Mouse (Mus musculus): ENCODE measurements around the gene Bcat1. TPM values are rescaled to one million over a fixed set of nuclear protein-coding genes. Genes with fewer than 3 reads are reported as not detected.

Bcat1 gene
- polyA plus RNA-seq, 1 experiment from 2014 or later: 1.3 TPM

- Histone ChIP-seq H3K27me3 (no peaks in the 10 kb centered on the region), H3K4me2 (no peak overlapping the region), H3K4me3 (replicated peaks) (no peak overlapping the region), H3K4me1 (replicated peaks) (peaks cover 3% of the 10 kb centered on the region; the same call in 1 of the 2 replicates), H3K36me3 (replicated peaks) (no peaks in the 10 kb centered on the region), H3K9me3 (replicated peaks) (no peaks in the 10 kb centered on the region), H3K9ac (no peak overlapping the region), H3K27ac (replicated peaks) (no peak overlapping the region)
- WGBS (ENCODE audit: insufficient replicate concordance): 40% methylated on average over 5 of the region's 5 CpGs
- no peak for ATAC-seq (ENCODE audit: insufficient read depth)
Measured at GRCm38 (mm10) chr6:145090928-145091327, 14.9 kb upstream of the Bcat1 start.

GRCm38 (mm10) chr6:145090201-145090863 is 14.3 kb upstream of the Bcat1 start:
- H3K36me3 ChIP-seq (replicated peaks): no peaks in the 10 kb centered on the region
- WGBS (ENCODE audit: insufficient replicate concordance): 24% methylated on average over 6 of the region's 6 CpGs
- peaks cover 3% of the 10 kb centered on the region; the same call in 1 of the 2 replicates for H3K4me1 ChIP-seq (replicated peaks)
- no peak overlapping the region for H3K9ac ChIP-seq
- H3K27me3 ChIP-seq: no peaks in the 10 kb centered on the region
- no peaks in the 10 kb centered on the region for H3K9me3 ChIP-seq (replicated peaks)
- H3K27ac ChIP-seq (replicated peaks): no peak overlapping the region
- ATAC-seq (ENCODE audit: insufficient read depth): no peak
- H3K4me3 ChIP-seq (replicated peaks): no peak overlapping the region
- H3K4me2 ChIP-seq: no peak overlapping the region

DNA sequence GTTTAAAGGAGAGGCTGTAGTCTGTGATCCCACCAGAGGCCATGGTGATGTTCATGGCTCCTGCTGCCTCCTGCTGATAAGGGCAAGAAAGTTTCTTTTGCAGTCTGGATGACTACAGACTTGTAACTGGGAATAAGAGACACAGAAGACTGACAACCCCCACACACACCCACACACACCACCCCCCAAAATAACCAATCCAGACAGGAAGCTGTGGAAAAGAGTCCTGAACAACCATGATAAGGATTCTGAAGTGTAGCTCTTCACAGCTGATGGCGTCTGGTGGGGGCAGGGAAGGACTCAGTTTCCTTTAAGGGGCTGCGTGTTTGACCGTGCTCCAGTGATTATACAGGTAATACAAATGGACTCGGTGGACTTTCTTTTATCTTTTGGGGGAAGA is 13.4 kb upstream of the Bcat1 start:
- Histone ChIP-seq H3K36me3 (replicated peaks) (no peaks in the 10 kb centered on the region), H3K27ac (replicated peaks) (no peak overlapping the region)

GRCm38 (mm10) chr6:145088451-145089113 is 12.6 kb upstream of the Bcat1 start:
- Histone ChIP-seq H3K9me3 (replicated peaks) (no peaks in the 10 kb centered on the region), H3K9ac (no peak overlapping the region), H3K4me3 (replicated peaks) (no peak overlapping the region), H3K36me3 (replicated peaks) (no peaks in the 10 kb centered on the region), H3K4me2 (no peak overlapping the region), H3K27me3 (no peaks in the 10 kb centered on the region), H3K4me1 (replicated peaks) (peaks cover 3% of the 10 kb centered on the region; the same call in 1 of the 2 replicates), H3K27ac (replicated peaks) (no peak overlapping the region)
- ATAC-seq (ENCODE audit: insufficient read depth): no peak
- 32% methylated on average over 4 of the region's 4 CpGs for WGBS (ENCODE audit: insufficient replicate concordance)

More for the DNA sequence above, 13.4 kb upstream of the Bcat1 start:
- no peaks in the 10 kb centered on the region for H3K9me3 ChIP-seq (replicated peaks)
- H3K9ac ChIP-seq: no peak overlapping the region
- ATAC-seq (ENCODE audit: insufficient read depth): no peak
- 10% methylated on average over 4 of the region's 4 CpGs for WGBS (ENCODE audit: insufficient replicate concordance)
- no peaks in the 10 kb centered on the region for H3K27me3 ChIP-seq
- no peak overlapping the region for H3K4me3 ChIP-seq (replicated peaks)
- peaks cover 3% of the 10 kb centered on the region; the same call in 1 of the 2 replicates for H3K4me1 ChIP-seq (replicated peaks)
- H3K4me2 ChIP-seq: no peak overlapping the region

GRCm38 (mm10) chr6:145084343-145085117 is 8.5 kb upstream of the Bcat1 start:
- Histone ChIP-seq H3K9me3 (replicated peaks) (no peaks in the 10 kb centered on the region), H3K4me3 (replicated peaks) (no peak overlapping the region), H3K36me3 (replicated peaks) (no peaks in the 10 kb centered on the region), H3K4me1 (replicated peaks) (peaks cover 3% of the 10 kb centered on the region; the same call in 1 of the 2 replicates), H3K9ac (no peak overlapping the region), H3K27ac (replicated peaks) (no peak overlapping the region), H3K4me2 (no peak overlapping the region), H3K27me3 (no peaks in the 10 kb centered on the region)
- whole genome bisulfite sequencing (ENCODE audit: insufficient replicate concordance): 75% methylated on average over 8 of the region's 8 CpGs
- no peak for ATAC-seq (ENCODE audit: insufficient read depth)

DNA sequence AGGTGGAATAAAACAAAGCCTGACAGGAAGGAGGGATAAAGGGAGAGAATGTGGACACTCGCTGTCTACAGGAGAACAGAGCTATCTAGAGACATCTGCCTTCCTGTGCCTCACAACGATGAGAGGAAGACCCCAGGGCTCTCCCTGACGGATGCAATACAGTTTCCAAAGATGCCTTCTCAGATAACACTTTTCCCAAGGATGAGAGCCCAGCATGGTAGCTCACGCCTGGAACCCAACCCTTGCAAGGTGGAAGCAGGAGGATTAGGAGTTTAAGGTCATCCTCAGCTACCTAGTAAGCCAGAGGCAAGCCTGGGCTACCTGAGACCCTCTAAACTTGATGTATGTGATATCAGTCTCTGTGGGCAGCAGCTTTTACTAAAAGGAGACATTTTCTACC is 5.7 kb upstream of the Bcat1 start:
- Histone ChIP-seq H3K27ac (replicated peaks) (no peak overlapping the region), H3K36me3 (replicated peaks) (no peaks in the 10 kb centered on the region), H3K27me3 (peaks cover 11% of the 10 kb centered on the region), H3K9ac (no peak overlapping the region), H3K9me3 (replicated peaks) (no peaks in the 10 kb centered on the region), H3K4me3 (replicated peaks) (no peak overlapping the region), H3K4me2 (no peak overlapping the region), H3K4me1 (replicated peaks) (no peaks in the 10 kb centered on the region)
- no peak for ATAC-seq (ENCODE audit: insufficient read depth)
- 39% methylated on average over 4 of the region's 4 CpGs for WGBS (ENCODE audit: insufficient replicate concordance)

GRCm38 (mm10) chr6:145079087-145079759 is 3.2 kb upstream of the Bcat1 start:
- WGBS (ENCODE audit: insufficient replicate concordance): 54% methylated on average over 9 of the region's 9 CpGs
- H3K36me3 ChIP-seq (replicated peaks): no peaks in the 10 kb centered on the region
- no peak overlapping the region for H3K4me3 ChIP-seq (replicated peaks)
- H3K9ac ChIP-seq: no peak overlapping the region
- H3K4me2 ChIP-seq: no peak overlapping the region
- H3K4me1 ChIP-seq (replicated peaks): peaks cover 5% of the 10 kb centered on the region; the same call in 1 of the 2 replicates
- no peak overlapping the region for H3K27ac ChIP-seq (replicated peaks)
- H3K27me3 ChIP-seq: peaks cover 35% of the 10 kb centered on the region
- ATAC-seq (ENCODE audit: insufficient read depth): no peak
- no peaks in the 10 kb centered on the region for H3K9me3 ChIP-seq (replicated peaks)

DNA sequence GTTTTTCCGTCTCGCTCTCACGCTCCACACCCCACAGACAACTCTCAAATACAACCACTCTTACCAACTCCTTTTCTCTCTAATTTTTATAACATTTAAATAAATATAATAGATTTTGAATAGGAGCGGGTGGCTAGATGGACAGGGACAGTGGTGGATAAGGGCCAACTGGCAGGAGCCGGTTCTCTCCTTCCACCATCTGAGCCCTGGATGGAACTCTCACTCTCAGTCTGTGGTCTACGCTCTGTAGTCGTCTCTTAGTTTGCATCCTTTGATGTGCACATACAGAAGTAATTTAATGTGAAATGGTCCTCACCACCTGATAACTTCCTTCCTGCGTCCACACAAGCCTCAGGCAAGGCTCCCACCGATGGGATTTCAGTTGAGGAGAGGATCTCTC is 302 bp upstream of the Bcat1 start:
- H3K4me2 ChIP-seq: 0 out of 2 replicates have a peak overlapping the region, but pooled peaks have one; percentile 48
- no peak overlapping the region for H3K27ac ChIP-seq (replicated peaks)
- no peak for ATAC-seq (ENCODE audit: insufficient read depth)
- peaks cover 47% of the 10 kb centered on the region for H3K27me3 ChIP-seq
- no peak overlapping the region for H3K9ac ChIP-seq
- peaks cover 5% of the 10 kb centered on the region; the same call in 1 of the 2 replicates for H3K4me1 ChIP-seq (replicated peaks)
- H3K36me3 ChIP-seq (replicated peaks): no peaks in the 10 kb centered on the region
- 18% methylated on average over 9 of the region's 9 CpGs for WGBS (ENCODE audit: insufficient replicate concordance)
- H3K9me3 ChIP-seq (replicated peaks): no peaks in the 10 kb centered on the region
- no peak overlapping the region for H3K4me3 ChIP-seq (replicated peaks)

GRCm38 (mm10) chr6:145075088-145075547 is 866 bp downstream of the Bcat1 start:
- 2% methylated on average over 20 of the region's 20 CpGs for WGBS (ENCODE audit: insufficient replicate concordance)
- H3K9ac ChIP-seq: no peak overlapping the region
- H3K27me3 ChIP-seq: peaks cover 47% of the 10 kb centered on the region
- no peak overlapping the region for H3K27ac ChIP-seq (replicated peaks)
- peak overlapping the region; percentile 48 for H3K4me2 ChIP-seq
- no peaks in the 10 kb centered on the region for H3K36me3 ChIP-seq (replicated peaks)
- H3K9me3 ChIP-seq (replicated peaks): no peaks in the 10 kb centered on the region
- H3K4me3 ChIP-seq (replicated peaks): peak overlapping the region; percentile 23; the same call in 1 of the 2 replicates
- ATAC-seq (ENCODE audit: insufficient read depth): no peak
- H3K4me1 ChIP-seq (replicated peaks): peaks cover 5% of the 10 kb centered on the region; the same call in 1 of the 2 replicates

- Histone ChIP-seq H3K4me2 (no peak overlapping the region), H3K4me1 (replicated peaks) (peaks cover 5% of the 10 kb centered on the region; the same call in 1 of the 2 replicates), H3K27ac (replicated peaks) (no peak overlapping the region), H3K9me3 (replicated peaks) (no peaks in the 10 kb centered on the region), H3K9ac (no peak overlapping the region), H3K27me3 (peaks cover 47% of the 10 kb centered on the region), H3K4me3 (replicated peaks) (no peak overlapping the region), H3K36me3 (replicated peaks) (no peaks in the 10 kb centered on the region)
- no peak for ATAC-seq (ENCODE audit: insufficient read depth)
Measured at GRCm38 (mm10) chr6:145074461-145074860, 1.5 kb downstream of the Bcat1 start.

All from liver, embryonic 15.5 days (tissue).